Comparison of ENCODE assay signal across 9 mouse cellular contexts in the genomic region with DNA sequence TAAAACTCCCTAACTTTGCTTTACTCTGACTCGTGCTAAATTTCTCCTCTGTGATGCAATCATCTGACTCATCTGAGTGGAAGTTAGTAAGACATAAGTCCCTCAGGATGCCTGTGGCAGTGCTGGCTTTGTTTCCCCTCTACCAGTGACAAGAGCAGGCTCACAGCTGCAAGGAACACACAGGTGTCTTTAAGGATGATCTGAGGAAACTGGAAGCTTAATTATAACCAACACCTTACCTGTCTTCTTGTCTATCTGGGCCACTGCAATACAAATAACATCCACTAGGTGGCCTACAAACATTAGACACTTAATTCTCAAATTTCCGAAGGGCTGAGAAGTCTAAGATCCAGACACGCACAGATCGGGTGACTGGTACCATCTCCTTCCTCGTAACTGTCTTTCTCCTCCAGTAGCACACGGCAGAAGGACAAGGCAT. TPM values are rescaled to one million over a fixed set of nuclear protein-coding genes. Genes with fewer than 3 reads are reported as not detected.
DNase-seq lines count a peak whose midpoint lies in the region; ATAC-seq and TF ChIP-seq lines count a peak whose summit lies in the region.
"Had no signal": no experiment of that assay in that cellular context is flagged by ENCODE, and none has a peak within 500 bp of the region (broad histone marks: within the 10 kb centered on the region; RNA-seq: fewer than 3 reads in every experiment).

No protein-coding gene starts in this region.

- intact Hi-C loops in left cerebral cortex, postnatal 36 days (cut with DNase I) = loop anchor here (10.0 kb wide), 1 partner anchor 495 kb away; no protein-coding TSS in a partner anchor
- intact Hi-C loops in heart, postnatal 14 days (cut with DNase I) = no loop called here
- intact Hi-C loops in gastrocnemius, postnatal 14 days (cut with DNase I; ENCODE audit: low total_unique reads) = loop anchor here (10.0 kb wide), 1 partner anchor 225 kb away; no protein-coding TSS in a partner anchor

- peaks cover 5% of the 10 kb centered on the region; the same call in 1 of the 2 replicates for H3K9me3 ChIP-seq in G1E (replicated peaks)
- no peaks in the 10 kb centered on the region for H3K9me3 ChIP-seq in midbrain, embryonic 14.5 days (ENCODE audit: control insufficient read depth, low read length)
- H3K9me3 ChIP-seq: neural tube, embryonic 12.5 days had no signal

- H3K4me1 ChIP-seq in G1E (ENCODE audit: insufficient read depth, low read depth, low read length) = peaks cover 21% of the 10 kb centered on the region
- H3K4me1 ChIP-seq in midbrain, embryonic 14.5 days (ENCODE audit: control insufficient read depth, insufficient read depth, low read length) = no peaks in the 10 kb centered on the region
- H3K4me1 ChIP-seq: neural tube, embryonic 12.5 days had no signal

- peak; percentile 55 for DNase-seq in left cerebral cortex, adult 11 months (ENCODE audit: low spot score)
- DNase-seq in left cerebral cortex, postnatal 36 days (ENCODE audit: low spot score in 2 of 2) = no peak
- DNase-seq in G1E (ENCODE audit: low spot score) = no peak
- peak; percentile 87 for DNase-seq in c-Kit-positive CD71-positive TER-119-positive erythroid progenitor cells, embryonic 14.5 days (ENCODE audit: low spot score)
- DNase-seq in heart, postnatal 14 days = peak; percentile 18 to 66
- DNase-seq in layer of hippocampus, postnatal 14 days (ENCODE audit: low spot score in 2 of 2) = peak; percentile 24 to 50
- DNase-seq in midbrain, embryonic 14.5 days = peak; percentile 86
- DNase-seq in gastrocnemius, postnatal 14 days = no peak

- no peak overlapping the region for H3K27ac ChIP-seq in midbrain, embryonic 14.5 days (replicated peaks; ENCODE audit: low read depth, low read length)
- H3K27ac ChIP-seq: neural tube, embryonic 12.5 days had no signal

- 33% methylated on average over 6 of the region's 6 CpGs for WGBS in midbrain, embryonic 14.5 days

- H3K36me3 ChIP-seq in G1E (replicated peaks) = no peaks in the 10 kb centered on the region
- H3K36me3 ChIP-seq in midbrain, embryonic 14.5 days (ENCODE audit: control insufficient read depth, insufficient read depth, low read length) = no peaks in the 10 kb centered on the region
- H3K36me3 ChIP-seq: neural tube, embryonic 12.5 days had no signal

- H3K9ac ChIP-seq in midbrain, embryonic 14.5 days (replicated peaks; ENCODE audit: low read length) = no peak overlapping the region
- H3K9ac ChIP-seq: neural tube, embryonic 12.5 days had no signal

- no peak overlapping the region for H3K4me2 ChIP-seq in midbrain, embryonic 14.5 days (ENCODE audit: low read length)
- H3K4me2 ChIP-seq: neural tube, embryonic 12.5 days had no signal

- peak; percentile 87 for TF ChIP-seq CTCF in G1E (IDR thresholded peaks at IDR 0.05; ENCODE audit: low read depth, low read length)

- peaks cover 2% of the 10 kb centered on the region; the same call in 1 of the 2 replicates for H3K27me3 ChIP-seq in G1E (ENCODE audit: insufficient read depth, low read length)
- H3K27me3 ChIP-seq in midbrain, embryonic 14.5 days (ENCODE audit: control insufficient read depth, insufficient read depth, low read length) = no peaks in the 10 kb centered on the region
- H3K27me3 ChIP-seq: neural tube, embryonic 12.5 days had no signal

- no peak overlapping the region for H3K4me3 ChIP-seq in G1E (ENCODE audit: low read depth, low read length)
- H3K4me3 ChIP-seq in midbrain, embryonic 14.5 days (replicated peaks; ENCODE audit: low read depth, low read length) = no peak overlapping the region
- H3K4me3 ChIP-seq: neural tube, embryonic 12.5 days had no signal

- ATAC-seq in G1E (ENCODE audit: extremely low read depth, insufficient number of reproducible peaks, low FRiP score, poor library complexity, severe bottlenecking) = no peak
- peak; percentile 31; the same call in 1 of the 2 replicates for ATAC-seq in midbrain, embryonic 14.5 days (ENCODE audit: low FRiP score, low TSS enrichment)

RNA-seq across cellular contexts. Expression of a gene that starts 3.7 kb away (rescaled TPM):
- total RNA-seq in left cerebral cortex, postnatal 36 days (2021) = 10 to 100 TPM; 23.2 to 46.0 TPM
- 13.8 and 18.3 TPM in 2 replicates for total RNA-seq in G1E (2014; fragmentation: Nextera tagmentation)
- total RNA-seq in G1E (2017) = 103 and 117 TPM in 2 replicates
- 1.9 and 2.0 TPM in 2 replicates for polyA plus RNA-seq in G1E (2012)
- total RNA-seq in heart, postnatal 14 days (2021) = 10 to 100 TPM; 19.7 to 27.8 TPM
- 10 to 100 TPM; 29.4 to 31.5 TPM for total RNA-seq in layer of hippocampus, postnatal 14 days (2021)
- 81.9 and 91.9 TPM in 2 replicates for polyA plus RNA-seq in midbrain, embryonic 14.5 days (2014; fragmentation: Nextera tagmentation; extraction: Ambion mirVana)
- total RNA-seq in gastrocnemius, postnatal 14 days (2021) = 10 to 100 TPM; 27.7 to 28.4 TPM

RNA-seq across cellular contexts. Expression of a gene that starts 15.5 kb away (rescaled TPM):
- total RNA-seq in left cerebral cortex, postnatal 36 days (2021) = 10 to 100 TPM; 68.4 to 73.9 TPM
- total RNA-seq in G1E (2014; fragmentation: Nextera tagmentation) (62.6 and 63.2 TPM in 2 replicates), G1E (2017) (68.8 and 73.1 TPM in 2 replicates)
- polyA plus RNA-seq in G1E (2012) = 197 and 273 TPM in 2 replicates
- total RNA-seq in heart, postnatal 14 days (2021) = 10 to 100 TPM; 19.3 to 20.3 TPM
- 10 to 100 TPM; 50.3 to 52.0 TPM for total RNA-seq in layer of hippocampus, postnatal 14 days (2021)
- polyA plus RNA-seq in midbrain, embryonic 14.5 days (2014; fragmentation: Nextera tagmentation; extraction: Ambion mirVana) = 54.3 and 61.8 TPM in 2 replicates
- 10 to 100 TPM; 17.1 to 21.1 TPM for total RNA-seq in gastrocnemius, postnatal 14 days (2021)

Comparison
In these comparisons a context has a peak if more than half of its experiments do, and no peak if none do; other contexts are left out.
1. DNase-seq: peak in left cerebral cortex, adult 11 months (single experiment), c-Kit-positive CD71-positive TER-119-positive erythroid progenitor cells, embryonic 14.5 days (single experiment), heart, postnatal 14 days (2 of 2), layer of hippocampus, postnatal 14 days (2 of 2) and midbrain, embryonic 14.5 days (single experiment); none in left cerebral cortex, postnatal 36 days (0 of 2), G1E (single experiment) and gastrocnemius, postnatal 14 days (single experiment).